Mouse (Mus musculus) ES-Bruce4 (cell line): ENCODE data around the gene Ackr3.

Experiments used
- CTCF ChIP-seq: IDR thresholded peaks from one replicate; pipeline ENCODE4 v1.8.1; 2011; ENCODE audit warnings: low read depth, low read length
- POLR2A ChIP-seq: IDR thresholded peaks from one replicate; pipeline ENCODE4 v1.8.1; 2011; ENCODE audit warnings: low read length; ENCODE audit not compliant: insufficient read depth

GRCm38 (mm10) chr1:90161623-90162022 lies 42.2 kb upstream of the Ackr3 start:
- TF ChIP-seq CTCF (no peak), POLR2A (no peak)
